Mouse (Mus musculus): Measurements from ENCODE around the gene Satb2. TPM values are rescaled to one million over a fixed set of nuclear protein-coding genes. Genes with fewer than 3 reads are reported as not detected.

The Satb2 gene
- polyA plus RNA-seq, 1 experiment from 2014 or later, result 1.9 TPM

- H3K27me3 ChIP-seq (ENCODE audit: control insufficient read depth, insufficient read depth, low read length), result no peaks in the 10 kb centered on the region
- H3K4me1 ChIP-seq (replicated peaks; ENCODE audit: control insufficient read depth, insufficient read depth, low read length), result no peaks in the 10 kb centered on the region
- no peaks in the 10 kb centered on the region for H3K9me3 ChIP-seq (ENCODE audit: control insufficient read depth, low read length)
- DNase-seq (ENCODE audit: low spot score) (no peak), ATAC-seq (replicated peaks; ENCODE audit: low FRiP score) (no peak)
- no peak overlapping the region for H3K27ac ChIP-seq (ENCODE audit: low read depth, low read length)
- no peak overlapping the region for H3K4me2 ChIP-seq (ENCODE audit: low read depth, low read length, severe bottlenecking)
- H3K4me3 ChIP-seq (ENCODE audit: low read depth, low read length), result no peak overlapping the region
- no peak overlapping the region for H3K9ac ChIP-seq (ENCODE audit: low read length)
- 92% methylated on average over 8 of the region's 8 CpGs for WGBS
- H3K36me3 ChIP-seq (ENCODE audit: control insufficient read depth, insufficient read depth, low read length), result no peaks in the 10 kb centered on the region
Measured at GRCm38 (mm10) chr1:56897492-56898180, 80.8 kb downstream of the Satb2 start.

GRCm38 (mm10) chr1:56896670-56897069, 81.8 kb downstream of the Satb2 start:
- WGBS, result 93% methylated on average over 3 of the region's 3 CpGs
- no peaks in the 10 kb centered on the region for H3K27me3 ChIP-seq (ENCODE audit: control insufficient read depth, insufficient read depth, low read length)
- H3K4me1 ChIP-seq (replicated peaks; ENCODE audit: control insufficient read depth, insufficient read depth, low read length), result no peaks in the 10 kb centered on the region
- H3K4me3 ChIP-seq (ENCODE audit: low read depth, low read length), result no peak overlapping the region
- H3K4me2 ChIP-seq (ENCODE audit: low read depth, low read length, severe bottlenecking), result no peak overlapping the region
- no peaks in the 10 kb centered on the region for H3K9me3 ChIP-seq (ENCODE audit: control insufficient read depth, low read length)
- ATAC-seq (replicated peaks; ENCODE audit: low FRiP score), result no peak
- no peak overlapping the region for H3K9ac ChIP-seq (ENCODE audit: low read length)
- no peak for DNase-seq (ENCODE audit: low spot score)
- H3K27ac ChIP-seq (ENCODE audit: low read depth, low read length), result no peak overlapping the region
- H3K36me3 ChIP-seq (ENCODE audit: control insufficient read depth, insufficient read depth, low read length), result no peaks in the 10 kb centered on the region

GRCm38 (mm10) chr1:56892766-56893165, 85.7 kb downstream of the Satb2 start:
- Histone ChIP-seq H3K36me3 (ENCODE audit: control insufficient read depth, insufficient read depth, low read length) (no peaks in the 10 kb centered on the region), H3K27me3 (ENCODE audit: control insufficient read depth, insufficient read depth, low read length) (no peaks in the 10 kb centered on the region), H3K9ac (ENCODE audit: low read length) (no peak overlapping the region), H3K4me1 (replicated peaks; ENCODE audit: control insufficient read depth, insufficient read depth, low read length) (no peaks in the 10 kb centered on the region), H3K4me2 (ENCODE audit: low read depth, low read length, severe bottlenecking) (no peak overlapping the region), H3K4me3 (ENCODE audit: low read depth, low read length) (no peak overlapping the region), H3K27ac (ENCODE audit: low read depth, low read length) (no peak overlapping the region), H3K9me3 (ENCODE audit: control insufficient read depth, low read length) (no peaks in the 10 kb centered on the region)
- DNase-seq (ENCODE audit: low spot score), result no peak
- ATAC-seq (replicated peaks; ENCODE audit: low FRiP score), result no peak
- 82% methylated on average over 5 of the region's 5 CpGs for WGBS

GRCm38 (mm10) chr1:56888939-56889338, 89.5 kb downstream of the Satb2 start:
- H3K27me3 ChIP-seq (ENCODE audit: control insufficient read depth, insufficient read depth, low read length), result no peaks in the 10 kb centered on the region
- ATAC-seq (replicated peaks; ENCODE audit: low FRiP score) (no peak), DNase-seq (ENCODE audit: low spot score) (no peak)
- H3K4me3 ChIP-seq (ENCODE audit: low read depth, low read length), result no peak overlapping the region
- no peak overlapping the region for H3K4me2 ChIP-seq (ENCODE audit: low read depth, low read length, severe bottlenecking)
- H3K9me3 ChIP-seq (ENCODE audit: control insufficient read depth, low read length), result no peaks in the 10 kb centered on the region
- WGBS, result 83% methylated on average over 1 of the region's 1 CpGs
- H3K36me3 ChIP-seq (ENCODE audit: control insufficient read depth, insufficient read depth, low read length), result no peaks in the 10 kb centered on the region
- H3K27ac ChIP-seq (ENCODE audit: low read depth, low read length), result no peak overlapping the region
- H3K9ac ChIP-seq (ENCODE audit: low read length), result no peak overlapping the region
- H3K4me1 ChIP-seq (replicated peaks; ENCODE audit: control insufficient read depth, insufficient read depth, low read length), result no peaks in the 10 kb centered on the region

- Histone ChIP-seq H3K27me3 (ENCODE audit: control insufficient read depth, insufficient read depth, low read length) (no peaks in the 10 kb centered on the region), H3K4me2 (ENCODE audit: low read depth, low read length, severe bottlenecking) (no peak overlapping the region), H3K4me1 (replicated peaks; ENCODE audit: control insufficient read depth, insufficient read depth, low read length) (no peaks in the 10 kb centered on the region), H3K9me3 (ENCODE audit: control insufficient read depth, low read length) (no peaks in the 10 kb centered on the region), H3K9ac (ENCODE audit: low read length) (no peak overlapping the region), H3K36me3 (ENCODE audit: control insufficient read depth, insufficient read depth, low read length) (no peaks in the 10 kb centered on the region), H3K27ac (ENCODE audit: low read depth, low read length) (no peak overlapping the region), H3K4me3 (ENCODE audit: low read depth, low read length) (no peak overlapping the region)
- ATAC-seq (replicated peaks; ENCODE audit: low FRiP score), result no peak
- DNase-seq (ENCODE audit: low spot score), result no peak
Measured at GRCm38 (mm10) chr1:56887524-56887923, 90.9 kb downstream of the Satb2 start.

- H3K9ac ChIP-seq (ENCODE audit: low read length), result no peak overlapping the region
- ATAC-seq (replicated peaks; ENCODE audit: low FRiP score), result no peak
- 97% methylated on average over 8 of the region's 8 CpGs for WGBS
Measured at GRCm38 (mm10) chr1:56871485-56871884, 107.0 kb downstream of the Satb2 start.

GRCm38 (mm10) chr1:56865246-56865645, 113.2 kb downstream of the Satb2 start:
- DNase-seq (ENCODE audit: low spot score) (no peak), ATAC-seq (replicated peaks; ENCODE audit: low FRiP score) (no peak)
- Histone ChIP-seq H3K27ac (ENCODE audit: low read depth, low read length) (no peak overlapping the region), H3K4me1 (replicated peaks; ENCODE audit: control insufficient read depth, insufficient read depth, low read length) (no peaks in the 10 kb centered on the region; the same call in 1 of the 2 replicates), H3K4me3 (ENCODE audit: low read depth, low read length) (no peak overlapping the region), H3K9ac (ENCODE audit: low read length) (no peak overlapping the region), H3K36me3 (ENCODE audit: control insufficient read depth, insufficient read depth, low read length) (no peaks in the 10 kb centered on the region), H3K9me3 (ENCODE audit: control insufficient read depth, low read length) (no peaks in the 10 kb centered on the region), H3K27me3 (ENCODE audit: control insufficient read depth, insufficient read depth, low read length) (no peaks in the 10 kb centered on the region), H3K4me2 (ENCODE audit: low read depth, low read length, severe bottlenecking) (no peak overlapping the region)
- 90% methylated on average over 1 of the region's 1 CpGs for WGBS

More at GRCm38 (mm10) chr1:56871485-56871884, 107.0 kb downstream of the Satb2 start:
- Histone ChIP-seq H3K4me2 (ENCODE audit: low read depth, low read length, severe bottlenecking) (no peak overlapping the region), H3K4me1 (replicated peaks; ENCODE audit: control insufficient read depth, insufficient read depth, low read length) (no peaks in the 10 kb centered on the region), H3K36me3 (ENCODE audit: control insufficient read depth, insufficient read depth, low read length) (no peaks in the 10 kb centered on the region), H3K27ac (ENCODE audit: low read depth, low read length) (no peak overlapping the region), H3K27me3 (ENCODE audit: control insufficient read depth, insufficient read depth, low read length) (no peaks in the 10 kb centered on the region), H3K9me3 (ENCODE audit: control insufficient read depth, low read length) (no peaks in the 10 kb centered on the region), H3K4me3 (ENCODE audit: low read depth, low read length) (no peak overlapping the region)
- DNase-seq (ENCODE audit: low spot score), result no peak

- Histone ChIP-seq H3K27ac (ENCODE audit: low read depth, low read length) (no peak overlapping the region), H3K9me3 (ENCODE audit: control insufficient read depth, low read length) (no peaks in the 10 kb centered on the region), H3K4me2 (ENCODE audit: low read depth, low read length, severe bottlenecking) (no peak overlapping the region), H3K4me3 (ENCODE audit: low read depth, low read length) (no peak overlapping the region), H3K9ac (ENCODE audit: low read length) (no peak overlapping the region), H3K36me3 (ENCODE audit: control insufficient read depth, insufficient read depth, low read length) (no peaks in the 10 kb centered on the region), H3K4me1 (replicated peaks; ENCODE audit: control insufficient read depth, insufficient read depth, low read length) (no peaks in the 10 kb centered on the region; the same call in 1 of the 2 replicates), H3K27me3 (ENCODE audit: control insufficient read depth, insufficient read depth, low read length) (no peaks in the 10 kb centered on the region)
- DNase-seq (ENCODE audit: low spot score) (no peak), ATAC-seq (replicated peaks; ENCODE audit: low FRiP score) (no peak)
- WGBS, result 80% methylated on average over 4 of the region's 4 CpGs
Measured at GRCm38 (mm10) chr1:56862799-56863198, 115.7 kb downstream of the Satb2 start.

GRCm38 (mm10) chr1:56857202-56857601, 121.2 kb downstream of the Satb2 start:
- Histone ChIP-seq H3K4me1 (replicated peaks; ENCODE audit: control insufficient read depth, insufficient read depth, low read length) (no peaks in the 10 kb centered on the region), H3K4me2 (ENCODE audit: low read depth, low read length, severe bottlenecking) (no peak overlapping the region), H3K4me3 (ENCODE audit: low read depth, low read length) (no peak overlapping the region), H3K9ac (ENCODE audit: low read length) (no peak overlapping the region), H3K27me3 (ENCODE audit: control insufficient read depth, insufficient read depth, low read length) (no peaks in the 10 kb centered on the region), H3K9me3 (ENCODE audit: control insufficient read depth, low read length) (no peaks in the 10 kb centered on the region), H3K36me3 (ENCODE audit: control insufficient read depth, insufficient read depth, low read length) (no peaks in the 10 kb centered on the region), H3K27ac (ENCODE audit: low read depth, low read length) (no peak overlapping the region)
- ATAC-seq (replicated peaks; ENCODE audit: low FRiP score) (no peak), DNase-seq (ENCODE audit: low spot score) (no peak)
- WGBS, result 84% methylated on average over 8 of the region's 8 CpGs

Data from forebrain, embryonic 11.5 days (tissue).